Mouse (Mus musculus) adrenal gland, postnatal 0 days (tissue): Measurements from ENCODE around the gene Prl7c1. TPM values are rescaled to one million over a fixed set of nuclear protein-coding genes. Genes with fewer than 3 reads are reported as not detected.

ENCODE experiments used
- polyA plus RNA-seq: library from polyadenylated mRNA; unstranded; fragments of >200 nt; fragmentation: Nextera tagmentation; extraction: Ambion mirVana; gene quantifications from 2 replicates; pipeline ENCODE4 v1.2.1, GENCODE M21; 2015

Gene Prl7c1
- not detected in 2 replicates for polyA plus RNA-seq

DNA sequence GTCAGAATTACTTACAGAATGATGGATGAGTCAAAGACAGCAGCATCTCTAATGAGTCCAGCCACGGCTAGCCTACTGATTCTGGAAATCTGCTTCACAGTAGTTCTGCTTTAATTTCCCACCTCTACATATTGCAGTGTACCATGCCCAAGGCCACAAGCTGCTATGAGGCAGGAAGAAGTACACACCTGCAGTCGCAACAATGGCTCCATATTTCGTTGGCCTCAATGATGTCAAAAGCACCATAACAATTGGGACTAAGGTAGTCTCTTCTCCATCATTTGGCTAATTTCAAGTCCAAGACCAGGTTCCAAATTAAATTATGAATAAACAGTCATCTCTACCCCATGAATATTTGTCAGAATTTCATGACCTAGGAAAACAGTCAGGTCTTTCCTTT, at the start of gene Prl7c1:
TSS of gene Prl7c1 (minus strand) at position 101 of the 400 bp plus-strand sequence.

DNA sequence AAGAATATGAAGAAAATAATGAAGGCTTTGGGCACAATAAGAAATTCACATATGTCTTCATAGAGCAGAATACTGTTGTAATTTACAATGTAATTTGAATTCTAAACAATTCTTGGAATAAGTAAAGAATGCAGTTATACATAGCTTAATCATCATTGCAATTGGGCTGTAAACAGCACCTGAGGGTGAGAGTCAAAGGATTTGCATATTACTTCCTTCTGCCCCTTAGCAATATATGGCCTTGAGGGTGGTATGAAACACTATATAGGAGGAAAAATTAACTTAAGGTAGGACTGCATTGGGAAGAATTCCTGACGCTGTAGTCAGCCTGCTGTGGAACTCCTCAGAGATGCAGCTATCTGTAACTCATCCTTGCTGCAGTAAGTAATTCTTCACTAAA, 20.8 kb upstream of the Prl7c1 start, which contains the start of gene Prl2a1:
TSS of gene Prl2a1 (plus strand) at position 301 of the 400 bp plus-strand sequence.

Other genes starting within 250 kb of the Prl7c1 start
- gene Prl8a9, start 216.2 kb downstream of the Prl7c1 start, polyA plus RNA-seq = not detected in 2 replicates
- gene Prl8a1, start 198.6 kb downstream of the Prl7c1 start, polyA plus RNA-seq = not detected in 2 replicates
- 1.2 and 1.4 TPM in 2 replicates for gene Prl7b1, start 170.2 kb downstream of the Prl7c1 start, polyA plus RNA-seq
- not detected in 2 replicates for gene Prl7a1, start 138.3 kb downstream of the Prl7c1 start, polyA plus RNA-seq
- gene Prl7a2, start 112.8 kb downstream of the Prl7c1 start, polyA plus RNA-seq = not detected in 2 replicates
- not detected in 2 replicates for gene Prl7d1, start 64.1 kb downstream of the Prl7c1 start, polyA plus RNA-seq
- not detected in 2 replicates for gene Prl2a1, start 20.9 kb upstream of the Prl7c1 start, polyA plus RNA-seq
- gene Prl2c1, start 68.5 kb upstream of the Prl7c1 start, polyA plus RNA-seq = not detected in 2 replicates
- not detected in 2 replicates for gene Prl4a1, start 235.4 kb upstream of the Prl7c1 start, polyA plus RNA-seq